Mouse (Mus musculus) erythroblast, adult 5-6 weeks (primary cell): ENCODE measurements around the gene Actr10. TPM values are rescaled to one million over a fixed set of nuclear protein-coding genes. Genes with fewer than 3 reads are reported as not detected.

Experiments used
- ATAC-seq: replicated peaks from 2 replicates; pipeline ENCODE4 v1.8.0; 2016; ENCODE audit warnings: moderate number of reproducible peaks, mild to moderate bottlenecking, moderate TSS enrichment, inconsistent platforms; ENCODE audit not compliant: poor library complexity, low FRiP score, severe bottlenecking
- total RNA-seq, 2 experiments: library from RNA; stranded (forward) in 1 of 2; stranded (reverse) in 1 of 2; fragments of 150-400 nt in 1 of 2; fragments of 200-764, 138-1000 nt in 1 of 2; gene quantifications; 2 replicates each; pipeline versions ENCODE4 v1.2.3 to v1.2.4; 2015 to 2017; ENCODE audit warnings: low replicate concordance in 2 of 2

The Actr10 gene
- total RNA-seq (2015; ENCODE audit: low replicate concordance), result 40.3 and 76.7 TPM in 2 replicates
- 29.5 and 39.3 TPM in 2 replicates for total RNA-seq (2017; ENCODE audit: low replicate concordance)

GRCm38 (mm10) chr12:70937571-70938384, at the start of gene Actr10:
TSS of gene Actr10 (plus strand) at chr12:70937857.
- ATAC-seq, result peak; percentile 90

GRCm38 (mm10) chr12:70890405-70890804, 47.3 kb upstream of the Actr10 start:
- ATAC-seq, result no peak

- ATAC-seq, result no peak
Measured at GRCm38 (mm10) chr12:70890874-70891470, 46.7 kb upstream of the Actr10 start.

GRCm38 (mm10) chr12:70895275-70895674, 42.4 kb upstream of the Actr10 start:
- no peak for ATAC-seq

DNA sequence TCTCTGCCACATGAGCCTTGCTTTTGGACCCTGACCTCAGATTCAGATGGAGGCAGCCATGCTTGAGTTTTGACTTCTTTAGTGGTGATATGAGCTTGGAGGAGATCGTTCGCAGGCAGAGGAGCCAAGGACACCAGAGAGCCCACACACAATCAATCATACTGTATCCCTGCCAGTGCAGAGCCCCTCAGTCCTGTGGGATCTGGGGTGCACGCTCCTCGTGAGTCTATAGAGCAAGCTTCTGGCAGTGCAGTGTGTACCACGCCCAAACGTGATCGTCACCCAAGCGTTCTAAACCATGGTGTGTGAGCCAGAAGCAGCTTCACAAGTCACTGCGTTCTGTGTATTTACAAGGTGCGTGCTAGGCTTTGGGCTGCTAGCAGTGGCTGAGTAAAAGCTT, 41.6 kb upstream of the Actr10 start:
- no peak for ATAC-seq

DNA sequence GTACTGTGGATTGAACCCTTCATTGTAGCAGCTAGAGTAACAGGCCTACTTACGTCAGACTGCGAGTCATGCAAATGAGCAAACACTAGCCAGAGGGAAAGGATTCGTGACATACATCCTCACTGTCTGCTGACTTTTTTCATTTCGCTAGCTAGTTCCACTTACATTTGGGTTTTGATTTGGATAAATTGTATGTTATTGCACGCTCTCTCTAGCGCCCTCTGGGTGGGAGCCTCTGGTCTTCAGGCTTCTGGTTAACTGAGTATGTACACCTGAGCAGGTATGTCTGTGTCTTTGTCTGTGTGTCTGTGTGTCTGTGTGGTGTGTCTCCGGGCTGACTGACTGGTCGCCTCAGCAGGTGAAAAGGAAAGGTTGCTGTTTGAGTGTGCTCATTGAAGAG, 40.2 kb upstream of the Actr10 start:
- ATAC-seq, result no peak

DNA sequence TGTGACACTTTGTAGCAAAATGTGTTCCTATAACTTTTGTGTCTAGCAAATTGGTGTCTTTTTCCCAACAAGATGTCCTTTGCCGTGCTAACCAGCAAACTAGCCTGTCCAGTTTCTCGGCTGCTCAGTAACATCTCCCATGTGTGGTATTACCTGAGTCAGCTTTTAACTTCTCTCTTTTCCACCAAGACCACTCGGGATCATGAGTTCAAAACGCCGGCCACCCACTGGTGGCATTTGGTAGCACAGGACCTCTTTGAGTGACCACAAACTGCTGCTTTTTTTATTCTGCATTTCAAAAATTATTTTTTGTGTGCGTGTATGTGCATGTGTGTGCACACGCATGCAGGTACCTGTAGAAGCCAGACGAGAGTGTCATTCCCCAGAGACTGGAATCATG, 39.2 kb upstream of the Actr10 start:
- ATAC-seq, result no peak

DNA sequence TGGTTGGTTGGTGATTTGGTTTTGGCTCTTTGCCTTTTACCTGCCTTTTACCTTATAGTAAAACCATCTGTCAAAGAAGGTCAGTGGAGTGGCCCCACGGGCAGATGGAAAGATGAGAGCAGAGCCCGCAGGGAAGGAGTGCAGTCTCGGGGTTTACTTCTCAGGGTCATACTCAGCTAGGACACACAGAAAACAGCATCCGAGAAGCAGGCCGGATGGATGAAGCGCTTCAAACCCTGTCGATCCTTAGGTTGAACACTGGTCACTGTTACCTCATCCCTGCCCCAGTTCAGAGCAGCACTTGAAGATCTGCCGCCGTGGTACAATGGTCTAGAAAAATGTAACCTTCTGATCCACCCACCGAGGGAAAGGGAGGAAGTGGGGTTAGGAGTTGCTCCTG, 33.2 kb upstream of the Actr10 start:
- no peak for ATAC-seq

DNA sequence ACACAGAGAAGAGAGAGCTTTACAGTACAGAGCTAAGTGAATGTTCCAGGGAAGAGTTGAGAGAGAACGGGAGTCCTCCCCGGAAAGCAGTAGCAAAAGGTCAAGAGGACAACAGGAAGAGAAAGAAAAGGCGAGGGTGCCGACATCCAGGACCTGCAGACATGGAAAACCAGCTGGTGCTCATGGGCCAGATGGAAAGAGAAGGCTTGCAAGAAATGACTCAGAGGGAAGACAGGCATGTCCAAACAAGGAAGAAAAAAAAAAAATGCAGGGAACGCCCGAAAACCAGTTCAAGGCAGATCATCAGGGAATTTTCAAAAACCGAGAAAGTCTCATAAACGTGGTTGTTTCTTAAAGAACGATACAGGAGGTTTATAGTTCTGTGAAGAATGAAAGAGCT, 30.8 kb upstream of the Actr10 start:
- ATAC-seq, result no peak

DNA sequence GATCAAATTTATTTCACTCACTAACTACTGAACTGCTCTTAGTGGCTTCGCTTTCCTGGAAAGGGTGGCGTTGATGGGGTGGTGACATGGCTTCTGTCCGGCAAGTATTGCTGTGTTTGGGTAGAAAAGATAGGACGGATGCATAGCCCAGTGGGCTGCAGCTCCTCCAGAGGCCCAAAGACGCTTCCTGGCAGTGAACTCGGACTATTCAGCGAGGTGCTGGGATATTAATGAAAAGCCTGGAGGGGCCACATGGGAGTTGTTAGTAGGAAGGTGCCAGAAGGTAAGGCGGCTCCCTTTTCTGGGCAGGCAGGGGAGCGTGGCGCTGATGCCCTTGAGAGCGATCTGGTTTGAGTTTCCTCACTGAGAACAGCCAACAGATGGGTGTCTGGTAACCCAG, 30.0 kb upstream of the Actr10 start:
- ATAC-seq, result no peak

- no peak for ATAC-seq
Measured at GRCm38 (mm10) chr12:70908076-70908475, 29.6 kb upstream of the Actr10 start.

DNA sequence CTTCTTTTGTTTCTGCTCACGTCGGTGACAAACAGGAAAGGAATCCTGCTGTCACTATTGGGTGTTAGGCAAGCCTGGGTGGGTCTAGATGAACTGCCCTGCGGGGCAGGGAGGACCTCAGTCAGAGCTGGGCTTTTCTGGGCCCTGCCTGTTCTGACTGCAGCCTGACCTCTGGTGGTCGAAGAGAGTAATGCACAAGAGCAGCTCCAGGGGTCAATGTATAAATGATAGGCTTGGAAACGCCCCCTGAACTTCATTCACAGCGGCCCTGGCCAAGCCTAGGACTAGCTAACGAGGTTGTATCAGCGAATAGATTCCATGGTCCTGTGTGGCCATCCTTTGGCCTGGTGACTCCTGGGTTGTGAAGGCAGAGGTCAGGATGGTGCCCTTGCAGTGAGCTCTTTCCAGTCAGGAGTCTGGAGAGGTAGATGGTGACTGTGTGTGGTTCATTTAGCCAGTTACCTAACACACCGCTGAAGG, 27.4 kb upstream of the Actr10 start:
- peak; percentile 72 for ATAC-seq

- peak; percentile 76 for ATAC-seq
Measured at GRCm38 (mm10) chr12:70911029-70911428, 26.6 kb upstream of the Actr10 start.

- no peak for ATAC-seq
Measured at GRCm38 (mm10) chr12:70911676-70912379, 25.8 kb upstream of the Actr10 start.

DNA sequence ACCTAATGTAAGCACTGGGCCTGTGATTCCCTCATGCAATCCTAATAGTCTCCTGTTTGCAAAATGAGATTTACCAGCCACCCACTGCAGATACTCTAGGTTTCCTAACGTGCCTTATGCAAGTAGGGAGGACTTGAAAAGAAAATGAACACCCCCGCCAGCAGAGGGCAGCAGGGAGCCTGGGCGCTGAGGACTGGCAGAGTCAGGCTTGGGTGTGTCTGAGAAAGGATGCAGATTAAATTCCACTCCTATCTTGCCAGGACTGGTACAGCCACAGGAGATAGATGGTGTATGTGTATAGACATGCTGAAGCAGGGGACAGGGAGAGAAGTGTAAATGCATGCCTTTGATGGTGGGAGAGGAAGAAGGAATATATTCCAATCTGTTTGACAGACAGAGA, 24.2 kb upstream of the Actr10 start:
- peak; percentile 79 for ATAC-seq

DNA sequence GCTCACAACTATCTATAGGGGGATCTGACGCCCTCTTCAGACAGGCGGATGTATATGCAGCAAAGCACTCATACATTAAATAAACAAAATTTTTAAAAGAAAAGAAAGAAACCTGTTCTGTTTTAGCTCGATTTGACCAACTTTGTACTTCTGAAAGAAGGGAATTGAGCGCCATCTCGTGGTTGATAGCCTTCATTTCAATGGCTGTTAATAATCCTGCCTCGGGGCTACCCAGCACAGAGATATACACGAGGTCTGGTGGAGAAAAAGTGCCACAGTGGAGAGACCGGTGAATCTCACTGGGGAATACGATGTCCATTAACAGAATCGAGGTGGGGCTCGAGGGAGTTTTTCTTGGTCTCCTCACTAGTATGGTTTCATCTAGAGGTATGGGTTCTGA, 23.3 kb upstream of the Actr10 start:
- ATAC-seq, result no peak

- ATAC-seq, result no peak
Measured at GRCm38 (mm10) chr12:70929781-70930180, 7.9 kb upstream of the Actr10 start.

DNA sequence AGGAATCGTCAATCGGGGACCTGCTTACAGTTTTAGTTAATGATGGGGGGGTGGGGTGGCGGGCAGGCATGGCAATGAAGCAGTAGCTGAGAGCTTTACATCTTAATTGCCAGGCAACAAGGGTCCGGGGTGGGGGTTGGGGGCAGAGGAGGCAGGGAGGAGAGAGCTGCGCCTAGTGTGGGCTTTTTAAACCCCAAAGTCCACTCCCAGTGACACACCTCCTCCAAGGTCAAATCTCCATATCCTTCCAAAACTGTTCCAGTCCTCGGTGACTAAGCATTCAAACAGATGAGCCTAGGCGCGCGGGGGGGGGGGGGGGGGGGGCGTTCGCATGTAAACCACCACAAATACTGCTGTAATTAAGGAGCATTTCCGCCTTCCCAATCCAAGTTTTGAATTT, 507 bp upstream of the Actr10 start:
- ATAC-seq, result peak; percentile 17; the same call in 1 of the 2 replicates

DNA sequence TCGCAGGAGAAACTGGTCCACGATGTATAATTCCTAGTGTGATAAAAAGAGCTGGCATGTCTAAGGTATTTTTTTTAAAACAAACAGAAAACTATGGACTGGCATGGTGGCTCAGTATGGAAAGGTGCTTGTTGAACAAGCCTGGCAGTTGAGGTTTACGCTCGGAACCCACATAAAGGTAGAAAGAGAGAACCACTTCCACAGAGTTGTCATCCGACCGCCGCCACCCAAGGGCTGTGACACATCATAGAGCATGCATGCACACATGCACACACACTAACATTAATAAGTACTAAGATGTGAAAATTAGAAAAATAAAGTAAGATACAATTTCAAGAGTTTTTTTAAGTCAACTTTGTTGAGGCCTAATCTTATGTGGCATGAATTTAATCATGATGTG, 3.1 kb downstream of the Actr10 start:
- ATAC-seq, result no peak

DNA sequence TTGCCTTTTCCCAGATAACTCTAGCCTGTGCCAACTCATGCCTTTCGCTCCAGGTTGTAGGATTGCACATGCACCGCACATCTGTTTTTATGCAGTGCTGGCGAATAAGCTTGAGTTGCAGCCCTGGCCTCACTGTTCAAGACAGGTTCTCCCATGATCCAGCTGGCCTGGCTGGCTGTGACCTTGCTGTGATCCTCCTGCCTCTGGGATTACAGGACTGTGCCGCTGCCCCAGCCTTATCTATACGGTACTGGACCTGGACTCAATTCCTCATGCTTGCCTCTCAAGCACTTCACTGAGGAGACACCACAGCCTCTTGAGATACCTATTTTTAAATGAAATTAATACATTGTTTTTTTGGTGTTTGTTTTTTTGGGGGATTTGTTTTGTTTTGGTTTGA, 6.5 kb downstream of the Actr10 start:
- no peak for ATAC-seq
